Mouse (Mus musculus): Measurements from ENCODE around the gene Nhlrc1.

DNA sequence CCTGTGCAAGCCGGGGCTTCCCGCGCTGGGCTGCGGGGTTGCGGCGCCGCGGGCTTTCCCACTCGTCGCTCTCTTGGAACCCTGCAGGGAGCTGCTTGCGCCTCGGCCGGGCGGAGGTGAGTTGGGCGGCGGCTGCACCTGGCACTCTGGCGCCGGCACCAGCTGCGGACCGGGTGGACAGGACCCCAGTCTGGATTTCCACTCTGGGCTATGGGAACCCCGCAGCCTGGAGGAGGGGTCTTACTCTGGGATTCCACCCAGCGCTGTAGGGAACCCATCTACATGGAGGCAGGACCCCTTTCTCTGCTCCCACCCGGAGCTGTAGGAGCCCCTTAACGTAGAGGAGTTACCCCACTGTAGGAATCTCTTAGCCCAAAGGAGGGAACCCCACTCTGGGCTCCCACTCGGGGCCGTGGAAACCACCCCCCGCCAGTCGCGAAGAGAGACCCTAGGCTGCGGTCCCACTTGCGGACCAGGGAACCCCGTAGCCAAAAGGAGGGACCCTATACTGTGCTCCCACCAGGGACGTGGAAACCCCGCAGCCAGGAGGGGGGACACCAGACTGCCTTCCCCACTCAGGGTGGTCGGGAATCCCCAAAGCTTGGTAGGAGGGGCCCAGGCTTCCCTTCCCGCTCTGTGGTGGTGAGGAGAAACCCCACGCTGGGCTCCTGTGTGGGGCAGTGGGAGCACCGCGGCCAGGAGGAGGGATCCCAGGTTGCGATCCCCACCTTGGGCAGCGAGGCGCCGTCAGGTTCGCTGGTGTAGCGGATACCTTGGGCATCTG lies 29.4 kb upstream of the Nhlrc1 start:
- no peak for TF ChIP-seq CTCF (IDR thresholded peaks at IDR 0.05; ENCODE audit: borderline replicate concordance, insufficient read depth, low read depth, low read length)
- no peak for TF ChIP-seq POLR2A (IDR thresholded peaks at IDR 0.05; ENCODE audit: borderline replicate concordance, insufficient read depth, low read length)

Data from cerebellum, adult 2 months (tissue).